Mouse (Mus musculus): ENCODE results near the gene Acp2. TPM values are rescaled to one million over a fixed set of nuclear protein-coding genes. Genes with fewer than 3 reads are reported as not detected.

Gene Acp2
- total and polyA plus RNA-seq, 2 experiments from 2014 or later, result 11.8 to 20.3 TPM

- no peak overlapping the region for H3K4me2 ChIP-seq (ENCODE audit: low read depth, low read length)
- no peak for DNase-seq (ENCODE audit: low spot score)
- 87% methylated on average over 4 of the region's 4 CpGs for WGBS
- H3K4me3 ChIP-seq (ENCODE audit: low read depth, low read length), result no peak overlapping the region
- H3K4me1 ChIP-seq (ENCODE audit: control insufficient read depth, insufficient read depth), result peaks cover 10% of the 10 kb centered on the region
- H3K27me3 ChIP-seq (ENCODE audit: control insufficient read depth, insufficient read depth, low read length), result no peaks in the 10 kb centered on the region
- TF ChIP-seq EP300 (IDR thresholded peaks at IDR 0.05; ENCODE audit: low read depth), result no peak
- TF ChIP-seq CTCF (IDR thresholded peaks at IDR 0.05; ENCODE audit: low read depth), result no peak
- no peak for ATAC-seq (ENCODE audit: insufficient read depth, low read depth)
- no peaks in the 10 kb centered on the region for H3K9me3 ChIP-seq (replicated peaks; ENCODE audit: control insufficient read depth, low read length)
- H3K36me3 ChIP-seq (replicated peaks; ENCODE audit: control insufficient read depth, insufficient read depth, low read length), result peaks cover 8% of the 10 kb centered on the region
- no peak overlapping the region for H3K27ac ChIP-seq (ENCODE audit: low read depth)
- H3K9ac ChIP-seq (replicated peaks; ENCODE audit: low read depth, low read length), result no peak overlapping the region
These were observed 39.7 kb upstream of the Acp2 start for GRCm38 (mm10) chr2:91162952-91163351.

GRCm38 (mm10) chr2:91163532-91163931 lies 39.2 kb upstream of the Acp2 start:
- Histone ChIP-seq H3K36me3 (replicated peaks; ENCODE audit: control insufficient read depth, insufficient read depth, low read length) (peaks cover 8% of the 10 kb centered on the region), H3K9ac (replicated peaks; ENCODE audit: low read depth, low read length) (no peak overlapping the region), H3K4me2 (ENCODE audit: low read depth, low read length) (no peak overlapping the region), H3K9me3 (replicated peaks; ENCODE audit: control insufficient read depth, low read length) (no peaks in the 10 kb centered on the region), H3K27me3 (ENCODE audit: control insufficient read depth, insufficient read depth, low read length) (no peaks in the 10 kb centered on the region), H3K4me3 (ENCODE audit: low read depth, low read length) (no peak overlapping the region), H3K4me1 (ENCODE audit: control insufficient read depth, insufficient read depth) (peaks cover 10% of the 10 kb centered on the region), H3K27ac (ENCODE audit: low read depth) (no peak overlapping the region)
- TF ChIP-seq EP300 (IDR thresholded peaks at IDR 0.05; ENCODE audit: low read depth) (no peak), CTCF (IDR thresholded peaks at IDR 0.05; ENCODE audit: low read depth) (no peak)
- DNase-seq (ENCODE audit: low spot score) (no peak), ATAC-seq (ENCODE audit: insufficient read depth, low read depth) (no peak)
- WGBS, result 93% methylated on average over 5 of the region's 5 CpGs

GRCm38 (mm10) chr2:91164991-91165390 lies 37.7 kb upstream of the Acp2 start:
- Histone ChIP-seq H3K27me3 (ENCODE audit: control insufficient read depth, insufficient read depth, low read length) (no peaks in the 10 kb centered on the region), H3K9ac (replicated peaks; ENCODE audit: low read depth, low read length) (no peak overlapping the region), H3K4me1 (ENCODE audit: control insufficient read depth, insufficient read depth) (peaks cover 5% of the 10 kb centered on the region), H3K4me3 (ENCODE audit: low read depth, low read length) (no peak overlapping the region), H3K4me2 (ENCODE audit: low read depth, low read length) (no peak overlapping the region), H3K9me3 (replicated peaks; ENCODE audit: control insufficient read depth, low read length) (no peaks in the 10 kb centered on the region), H3K27ac (ENCODE audit: low read depth) (no peak overlapping the region), H3K36me3 (replicated peaks; ENCODE audit: control insufficient read depth, insufficient read depth, low read length) (peaks cover 8% of the 10 kb centered on the region)
- 35% methylated on average over 6 of the region's 6 CpGs for WGBS
- TF ChIP-seq EP300 (IDR thresholded peaks at IDR 0.05; ENCODE audit: low read depth) (no peak), CTCF (IDR thresholded peaks at IDR 0.05; ENCODE audit: low read depth) (no peak)
- DNase-seq (ENCODE audit: low spot score) (no peak), ATAC-seq (ENCODE audit: insufficient read depth, low read depth) (no peak)

- H3K27me3 ChIP-seq (ENCODE audit: control insufficient read depth, insufficient read depth, low read length), result no peaks in the 10 kb centered on the region
- H3K9me3 ChIP-seq (replicated peaks; ENCODE audit: control insufficient read depth, low read length), result no peaks in the 10 kb centered on the region
- H3K9ac ChIP-seq (replicated peaks; ENCODE audit: low read depth, low read length), result no peak overlapping the region
- ATAC-seq (ENCODE audit: insufficient read depth, low read depth) (no peak), DNase-seq (ENCODE audit: low spot score) (no peak)
- no peak overlapping the region for H3K4me3 ChIP-seq (ENCODE audit: low read depth, low read length)
- no peak overlapping the region for H3K27ac ChIP-seq (ENCODE audit: low read depth)
- H3K4me1 ChIP-seq (ENCODE audit: control insufficient read depth, insufficient read depth), result no peaks in the 10 kb centered on the region
- TF ChIP-seq CTCF (IDR thresholded peaks at IDR 0.05; ENCODE audit: low read depth) (no peak), EP300 (IDR thresholded peaks at IDR 0.05; ENCODE audit: low read depth) (no peak)
- H3K36me3 ChIP-seq (replicated peaks; ENCODE audit: control insufficient read depth, insufficient read depth, low read length), result peaks cover 8% of the 10 kb centered on the region
- H3K4me2 ChIP-seq (ENCODE audit: low read depth, low read length), result no peak overlapping the region
- 72% methylated on average over 3 of the region's 4 CpGs for WGBS
These were observed 35.1 kb upstream of the Acp2 start for GRCm38 (mm10) chr2:91167629-91168028.

- ATAC-seq (ENCODE audit: insufficient read depth, low read depth) (no peak), DNase-seq (ENCODE audit: low spot score) (no peak)
- H3K4me1 ChIP-seq (ENCODE audit: control insufficient read depth, insufficient read depth), result no peaks in the 10 kb centered on the region
- H3K4me3 ChIP-seq (ENCODE audit: low read depth, low read length), result no peak overlapping the region
- no peaks in the 10 kb centered on the region for H3K9me3 ChIP-seq (replicated peaks; ENCODE audit: control insufficient read depth, low read length)
- H3K27ac ChIP-seq (ENCODE audit: low read depth), result no peak overlapping the region
- peaks cover 8% of the 10 kb centered on the region; the same call in 1 of the 2 replicates for H3K36me3 ChIP-seq (replicated peaks; ENCODE audit: control insufficient read depth, insufficient read depth, low read length)
- H3K9ac ChIP-seq (replicated peaks; ENCODE audit: low read depth, low read length), result no peak overlapping the region
- 67% methylated on average over 25 of the region's 25 CpGs for WGBS
- TF ChIP-seq CTCF (IDR thresholded peaks at IDR 0.05; ENCODE audit: low read depth) (no peak), EP300 (IDR thresholded peaks at IDR 0.05; ENCODE audit: low read depth) (no peak)
- no peaks in the 10 kb centered on the region for H3K27me3 ChIP-seq (ENCODE audit: control insufficient read depth, insufficient read depth, low read length)
- no peak overlapping the region for H3K4me2 ChIP-seq (ENCODE audit: low read depth, low read length)
These were observed 32.9 kb upstream of the Acp2 start for GRCm38 (mm10) chr2:91169587-91170322.

DNA sequence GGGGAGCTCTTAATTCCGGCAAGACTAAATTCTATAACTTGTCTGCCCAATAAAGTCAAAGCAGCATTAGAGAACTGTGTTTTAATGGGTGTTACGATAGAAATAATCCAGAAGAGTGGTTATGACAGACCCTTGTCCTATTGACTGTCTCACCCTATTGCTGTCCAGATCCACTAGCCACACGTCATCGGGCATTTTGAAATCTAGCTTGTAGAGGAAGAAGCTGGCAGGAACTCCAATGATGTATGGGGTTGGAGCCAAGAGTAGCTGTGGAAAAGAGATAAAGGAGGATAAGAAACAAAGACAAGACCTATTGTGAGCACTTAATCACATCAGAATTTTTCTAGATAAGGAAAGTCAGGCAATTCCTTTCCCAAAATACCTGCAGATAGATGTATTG lies 27.2 kb upstream of the Acp2 start:
- whole genome bisulfite sequencing, result 41% methylated on average over 4 of the region's 4 CpGs

More for the DNA sequence above, 27.2 kb upstream of the Acp2 start:
- no peak overlapping the region for H3K9ac ChIP-seq (replicated peaks; ENCODE audit: low read depth, low read length)
- H3K36me3 ChIP-seq (replicated peaks; ENCODE audit: control insufficient read depth, insufficient read depth, low read length), result peaks cover 17% of the 10 kb centered on the region; the same call in 1 of the 2 replicates
- H3K4me3 ChIP-seq (ENCODE audit: low read depth, low read length), result no peak overlapping the region
- DNase-seq (ENCODE audit: low spot score) (no peak), ATAC-seq (ENCODE audit: insufficient read depth, low read depth) (no peak)
- H3K4me2 ChIP-seq (ENCODE audit: low read depth, low read length), result no peak overlapping the region
- H3K9me3 ChIP-seq (replicated peaks; ENCODE audit: control insufficient read depth, low read length), result no peaks in the 10 kb centered on the region
- TF ChIP-seq EP300 (IDR thresholded peaks at IDR 0.05; ENCODE audit: low read depth) (no peak), CTCF (IDR thresholded peaks at IDR 0.05; ENCODE audit: low read depth) (no peak)
- no peaks in the 10 kb centered on the region for H3K4me1 ChIP-seq (ENCODE audit: control insufficient read depth, insufficient read depth)
- no peak overlapping the region for H3K27ac ChIP-seq (ENCODE audit: low read depth)
- H3K27me3 ChIP-seq (ENCODE audit: control insufficient read depth, insufficient read depth, low read length), result no peaks in the 10 kb centered on the region

Data from heart, postnatal 0 days (tissue).